Mouse (Mus musculus) fibroblast of lung, adult 2 months (primary cell): Measurements from ENCODE around the gene Slc25a21.

ENCODE experiments used
- DNase-seq: peaks from one replicate; pipeline ENCODE4 v3.0.0-alpha.2; 2011; ENCODE audit warnings: low read depth

The Slc25a21 gene

DNA sequence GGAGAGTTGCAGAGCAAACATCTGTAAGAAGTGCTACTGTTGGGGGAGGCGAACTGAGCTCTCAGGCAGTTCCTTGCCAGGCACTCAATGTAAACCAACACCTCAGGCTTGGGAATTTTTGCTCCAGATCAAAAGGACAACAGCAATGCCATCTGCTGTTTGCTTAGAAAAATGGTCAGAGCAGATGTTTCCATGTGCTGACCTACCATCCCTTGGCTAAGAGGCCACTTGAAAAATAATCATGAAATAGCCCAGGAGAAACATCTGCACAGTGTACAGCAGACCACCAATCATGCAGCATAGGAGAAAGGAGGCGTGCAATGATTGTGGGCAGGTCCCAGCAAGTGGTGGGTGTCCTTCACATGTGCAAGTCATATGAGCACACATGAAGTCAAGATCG, 180.9 kb downstream of the Slc25a21 start:
- no peak for DNase-seq

GRCm38 (mm10) chr12:57009010-57009409, 188.3 kb downstream of the Slc25a21 start:
- DNase-seq: no peak

- DNase-seq: peak; percentile 13
These were observed 211.2 kb downstream of the Slc25a21 start for GRCm38 (mm10) chr12:56986049-56986448.

DNA sequence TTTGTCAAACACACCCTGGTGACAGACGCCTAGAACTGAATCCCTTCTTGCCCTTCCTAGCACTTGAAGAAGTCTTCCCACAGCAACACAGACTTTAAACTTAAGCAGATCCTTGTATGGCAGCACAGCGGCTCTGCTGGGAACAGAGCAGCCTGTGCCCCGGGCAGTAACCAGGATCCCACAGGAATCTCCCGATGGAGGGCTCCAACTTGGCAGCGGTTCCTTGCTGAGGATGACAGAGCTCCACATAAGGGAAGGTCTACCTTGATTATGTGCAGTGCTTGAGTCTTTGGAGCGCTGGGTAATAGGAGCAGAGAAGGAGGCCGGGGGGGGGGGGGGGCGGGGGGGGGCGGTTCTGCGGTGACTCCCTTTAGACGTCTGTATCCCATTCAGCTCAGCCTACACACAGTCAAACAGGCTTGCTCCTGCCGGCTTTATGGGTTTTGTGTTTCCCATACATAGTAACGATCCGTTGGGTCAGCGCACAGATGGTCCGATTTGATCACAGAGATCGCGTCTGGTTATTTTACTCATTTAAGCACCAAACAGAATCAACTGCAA, 215.1 kb downstream of the Slc25a21 start:
- DNase-seq: no peak

DNA sequence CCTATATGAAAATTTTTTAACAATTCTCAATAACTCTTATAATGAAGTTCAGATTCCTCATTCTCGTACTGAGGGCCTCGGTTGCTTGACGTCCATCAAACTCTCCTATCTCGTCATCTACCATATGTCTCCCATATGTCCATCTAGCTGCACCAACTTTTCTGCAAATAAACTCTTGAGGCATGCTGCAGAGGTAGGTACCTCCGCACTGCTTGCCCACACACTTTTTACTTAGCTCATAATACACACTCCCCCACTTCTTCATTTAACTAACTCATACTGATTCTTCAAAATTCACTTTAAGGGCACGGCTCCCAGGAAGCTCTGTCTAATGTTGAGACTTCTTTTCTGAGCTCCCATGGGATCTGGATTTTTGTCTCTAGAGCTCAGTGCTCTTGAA, 222.0 kb downstream of the Slc25a21 start:
- DNase-seq: no peak

DNA sequence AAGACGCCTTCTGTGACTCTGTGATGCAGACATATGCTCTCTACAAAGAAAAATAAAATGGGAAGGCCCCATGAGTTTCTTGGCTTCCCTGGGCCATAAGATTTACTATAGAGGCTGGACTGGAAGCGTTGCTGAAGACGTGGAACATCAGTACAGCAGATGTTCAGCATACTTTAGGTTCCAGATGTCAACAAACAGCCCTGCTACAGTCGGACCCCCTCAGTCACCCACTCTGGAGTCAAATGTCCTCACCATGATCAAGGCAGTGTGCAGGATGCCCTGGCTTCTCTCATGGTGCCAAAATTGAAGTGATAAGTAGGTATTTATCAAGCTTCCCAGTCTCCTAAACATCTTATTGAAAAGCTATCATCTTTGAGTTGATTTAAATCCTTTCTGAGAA, 234.0 kb downstream of the Slc25a21 start:
- no peak for DNase-seq

GRCm38 (mm10) chr12:56959230-56960051, 237.8 kb downstream of the Slc25a21 start:
- DNase-seq: no peak

GRCm38 (mm10) chr12:56958244-56958643, 239.0 kb downstream of the Slc25a21 start:
- DNase-seq: no peak

DNA sequence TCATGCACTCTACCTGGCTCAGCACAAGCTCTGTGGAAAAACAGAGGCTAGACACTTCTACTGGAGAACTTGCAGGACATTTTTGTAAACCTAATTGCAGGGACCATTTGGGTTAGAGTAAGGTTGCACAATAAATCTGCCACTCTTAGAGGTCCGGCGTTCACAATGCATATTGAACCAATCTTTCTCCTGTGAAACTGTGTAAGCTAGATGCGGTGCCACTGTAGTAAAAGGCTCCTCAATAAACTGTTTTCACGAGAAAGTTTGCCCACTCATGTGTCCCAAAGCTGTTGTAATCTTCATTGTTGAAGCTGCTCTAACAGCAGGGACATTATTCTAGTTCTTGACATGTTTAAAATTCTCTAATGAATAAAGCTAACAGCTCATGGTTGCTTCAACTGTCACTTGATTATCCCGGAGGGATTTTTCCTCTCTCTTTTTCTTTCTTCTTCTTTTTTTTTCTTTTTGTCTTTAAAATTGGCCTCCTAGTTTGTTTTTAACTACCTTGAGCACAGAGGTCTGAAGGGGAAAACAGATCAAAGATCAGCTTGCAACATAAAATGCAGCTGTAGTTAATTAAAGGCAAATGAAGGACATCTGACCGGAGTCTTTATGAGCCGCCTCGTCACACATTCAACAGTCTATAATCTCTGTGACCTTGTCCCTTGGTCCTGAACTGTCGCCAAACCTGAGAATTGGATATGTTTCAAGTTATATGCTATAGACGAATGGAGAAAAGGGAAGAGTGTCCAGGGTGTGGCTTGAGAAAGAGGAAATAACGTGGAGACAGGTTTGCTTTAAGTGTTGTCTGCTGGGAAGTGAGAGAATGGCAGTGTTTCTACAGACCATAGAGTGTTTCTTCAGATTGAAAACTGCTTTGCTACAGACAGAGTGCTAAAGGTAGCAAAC, 245.3 kb downstream of the Slc25a21 start:
- no peak for DNase-seq

GRCm38 (mm10) chr12:56944265-56944664, 253.0 kb downstream of the Slc25a21 start:
- no peak for DNase-seq

DNA sequence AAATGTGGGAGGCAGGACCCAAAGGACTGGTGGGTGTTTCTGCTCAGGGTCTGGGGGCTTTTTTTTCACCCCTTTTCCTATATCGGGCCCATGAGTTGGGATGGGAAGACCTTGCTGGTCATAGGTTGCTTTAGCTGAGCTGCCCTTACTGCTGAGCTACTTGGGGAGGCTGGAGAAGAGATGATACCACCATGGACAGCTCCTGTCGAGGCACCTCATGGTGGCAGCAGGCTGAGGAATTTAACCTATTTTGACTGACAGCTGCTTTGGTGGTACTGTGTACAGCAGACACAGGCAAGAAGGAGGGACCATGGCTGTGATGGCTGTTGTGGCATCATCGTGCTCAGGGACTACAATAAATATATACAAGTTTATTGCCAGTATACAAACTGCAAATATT, 256.4 kb downstream of the Slc25a21 start:
- no peak for DNase-seq

GRCm38 (mm10) chr12:56918145-56918544, 279.1 kb downstream of the Slc25a21 start:
- no peak for DNase-seq

- DNase-seq: no peak
These were observed 290.8 kb downstream of the Slc25a21 start for GRCm38 (mm10) chr12:56906476-56906875.

GRCm38 (mm10) chr12:56905652-56906305, 291.5 kb downstream of the Slc25a21 start:
- peak; percentile 16 for DNase-seq

- DNase-seq: no peak
These were observed 292.1 kb downstream of the Slc25a21 start for GRCm38 (mm10) chr12:56905222-56905621.

DNA sequence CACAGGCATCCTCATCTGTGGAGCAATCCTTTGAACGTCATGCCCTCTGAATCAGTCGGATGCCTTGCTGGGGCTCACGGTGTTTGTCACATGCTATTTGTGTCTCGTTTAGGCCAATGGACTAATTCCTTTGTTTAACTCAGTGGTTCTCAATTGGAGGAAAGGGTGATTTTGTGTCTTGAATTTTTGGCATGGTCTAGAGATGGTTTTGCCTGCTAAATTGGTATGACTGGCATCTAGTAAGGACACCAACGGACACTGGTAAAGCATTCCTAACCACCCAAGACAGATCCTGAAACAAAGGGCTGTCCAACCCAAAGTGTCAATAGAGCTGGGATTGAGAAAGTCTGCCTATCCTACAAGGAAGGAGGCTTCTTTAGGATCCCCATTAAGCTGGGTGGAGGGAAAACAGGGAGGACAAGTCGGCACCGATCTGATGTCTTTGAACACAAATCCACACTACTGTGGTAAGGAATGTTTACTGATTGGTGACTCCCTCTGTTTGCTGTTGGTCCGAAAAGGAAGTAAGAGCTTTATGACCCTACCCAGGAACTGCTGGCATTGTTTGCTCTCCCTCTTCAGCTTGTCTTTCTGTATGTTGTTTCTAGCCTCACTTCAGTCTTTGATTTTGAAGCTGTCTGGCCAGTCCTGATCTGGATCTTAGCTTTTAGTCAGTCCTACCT, 294.4 kb downstream of the Slc25a21 start:
- no peak for DNase-seq

GRCm38 (mm10) chr12:56897976-56898375, 299.3 kb downstream of the Slc25a21 start:
- DNase-seq: no peak

GRCm38 (mm10) chr12:56897221-56897937, 299.9 kb downstream of the Slc25a21 start:
- no peak for DNase-seq

DNA sequence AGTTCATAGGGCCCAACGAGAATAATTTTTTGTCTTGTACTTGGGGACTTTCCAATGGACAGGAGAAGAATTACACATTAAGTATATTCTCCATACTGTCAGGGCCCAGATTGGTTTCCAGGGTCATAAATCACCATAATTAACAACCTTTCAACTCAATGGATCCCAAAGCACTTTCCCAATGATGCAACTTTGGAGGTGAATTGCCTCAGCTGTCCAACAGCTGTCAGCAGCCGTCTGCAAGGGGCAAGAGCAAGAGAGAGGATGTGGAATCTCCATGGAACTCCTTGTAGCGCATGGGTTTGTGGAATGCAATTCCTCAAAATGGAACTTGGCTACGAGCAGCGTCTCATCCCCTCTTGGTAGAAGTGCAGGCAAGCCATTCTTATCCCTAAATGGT, 302.3 kb downstream of the Slc25a21 start:
- DNase-seq: no peak

GRCm38 (mm10) chr12:56890891-56891726, 306.2 kb downstream of the Slc25a21 start:
- no peak for DNase-seq
